Mouse (Mus musculus): ENCODE measurements around the gene Rnf183.

Gene Rnf183

DNA sequence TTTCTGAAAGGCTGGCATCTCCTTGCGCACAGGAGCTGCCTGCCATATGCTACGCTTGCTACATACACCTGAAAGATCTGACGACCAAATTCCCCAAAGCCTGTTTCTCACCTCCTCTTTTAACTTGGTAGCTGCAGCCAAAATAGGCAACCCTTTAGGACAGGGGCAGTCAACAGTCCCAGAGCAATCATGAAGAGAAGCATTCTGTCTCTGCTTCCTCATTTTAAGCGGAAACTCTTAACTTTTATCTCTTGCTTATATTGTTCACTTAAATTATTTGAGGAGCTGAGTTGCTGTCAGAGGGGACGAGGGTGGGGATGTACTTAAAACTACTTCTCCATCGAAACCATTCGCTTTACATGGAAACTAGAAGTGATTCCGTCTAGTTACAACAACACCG lies 5.4 kb downstream of the Rnf183 start:
- no peak for DNase-seq

DNA sequence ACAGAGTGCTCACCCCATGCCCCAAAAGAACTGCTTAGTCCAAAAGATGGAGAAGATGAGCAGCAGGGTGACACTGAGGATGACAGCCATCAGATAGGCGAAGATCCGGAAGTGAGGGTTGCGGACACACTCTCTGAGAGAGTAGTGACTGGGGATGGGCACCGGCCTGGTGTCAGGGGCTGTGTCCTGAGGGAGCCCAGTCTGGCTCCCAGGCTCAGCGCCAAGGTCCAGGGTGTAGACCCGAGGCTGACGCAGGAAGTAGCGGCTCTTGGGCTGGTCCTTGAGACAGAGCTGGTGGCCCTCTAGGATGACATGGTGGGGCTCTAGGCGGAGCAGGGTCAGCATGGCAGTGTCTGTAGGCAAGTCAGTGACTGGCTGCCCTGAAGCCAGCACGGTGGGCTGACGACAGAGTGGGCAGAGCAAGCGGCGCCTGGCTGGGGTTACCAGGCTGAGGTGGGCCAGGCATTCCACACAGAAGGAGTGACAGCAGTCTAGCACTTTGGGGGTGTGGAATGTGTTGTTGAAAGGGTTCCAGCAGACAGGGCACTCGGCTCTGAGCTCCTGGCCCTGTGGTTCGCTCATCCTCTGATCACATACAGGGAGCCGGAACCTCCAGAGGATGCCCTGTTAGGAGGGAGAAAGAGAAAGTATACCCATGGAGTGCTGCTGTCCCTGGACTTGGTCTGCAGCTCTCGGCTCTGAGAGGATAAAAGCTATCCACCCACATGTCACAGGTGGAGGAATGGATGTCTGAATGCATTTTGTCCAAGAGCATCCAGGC lies 6.9 kb downstream of the Rnf183 start:
- peak in 1 of 2 experiments; percentile 11 for DNase-seq

DNA sequence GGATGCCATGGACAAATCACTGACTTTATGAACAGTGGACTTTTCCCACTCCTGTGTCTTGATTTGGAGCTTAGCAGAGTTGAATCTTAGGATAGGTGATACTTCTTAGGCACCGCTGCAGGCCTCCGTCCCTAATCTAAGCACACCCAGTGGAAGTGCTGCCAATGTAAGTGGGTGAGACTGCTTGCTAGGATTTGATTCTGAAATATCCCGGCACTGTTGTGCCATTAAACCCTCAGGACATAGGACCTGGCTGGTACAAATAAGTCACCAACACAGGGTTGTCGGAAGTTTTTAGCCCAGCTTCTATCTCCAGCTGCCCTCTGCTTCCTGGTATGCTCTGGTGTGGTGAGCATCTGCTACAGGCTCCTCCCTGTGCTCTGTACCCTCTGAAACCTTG lies 9.2 kb downstream of the Rnf183 start:
- DNase-seq = no peak

DNA sequence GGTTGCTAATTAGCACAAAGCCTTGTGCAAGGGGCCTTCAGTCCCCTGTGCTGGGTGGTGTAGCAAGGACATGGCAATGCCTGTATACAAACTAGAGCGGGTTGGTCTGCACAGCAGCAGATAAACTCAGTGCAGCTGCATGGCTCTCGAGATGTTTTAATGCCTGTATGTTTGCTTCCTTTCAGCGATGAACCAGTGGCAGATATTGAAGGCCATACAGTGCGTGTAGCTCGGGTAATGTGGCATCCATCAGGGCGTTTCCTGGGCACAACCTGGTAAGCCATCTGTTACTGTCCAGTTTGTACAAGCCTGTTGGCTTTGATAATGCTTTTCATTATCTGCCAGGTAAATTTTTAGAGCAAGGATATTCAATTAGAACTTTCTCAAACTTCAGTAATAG lies 16.0 kb downstream of the Rnf183 start:
- peak; percentile 59 to 66 for DNase-seq

DNA sequence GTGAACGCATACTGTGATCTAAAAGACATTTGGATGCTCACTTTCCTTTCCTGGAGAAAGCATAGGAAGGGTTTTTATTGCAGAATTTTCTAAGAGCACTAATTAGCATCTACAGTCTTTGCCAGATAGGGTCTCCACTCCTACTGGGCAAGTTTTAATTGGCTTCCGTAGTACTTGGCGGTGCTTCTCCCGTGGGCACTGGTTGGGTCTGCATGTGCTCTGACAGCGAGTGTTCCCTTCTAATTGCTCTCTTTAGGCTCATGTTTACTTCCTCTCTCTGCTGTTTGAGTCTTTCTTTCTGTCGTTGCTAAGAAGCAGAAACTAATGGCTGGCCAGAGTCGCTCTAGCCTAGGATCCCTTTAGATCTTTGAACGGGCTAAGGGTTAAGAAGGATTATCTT lies 16.6 kb downstream of the Rnf183 start:
- DNase-seq = no peak

DNA sequence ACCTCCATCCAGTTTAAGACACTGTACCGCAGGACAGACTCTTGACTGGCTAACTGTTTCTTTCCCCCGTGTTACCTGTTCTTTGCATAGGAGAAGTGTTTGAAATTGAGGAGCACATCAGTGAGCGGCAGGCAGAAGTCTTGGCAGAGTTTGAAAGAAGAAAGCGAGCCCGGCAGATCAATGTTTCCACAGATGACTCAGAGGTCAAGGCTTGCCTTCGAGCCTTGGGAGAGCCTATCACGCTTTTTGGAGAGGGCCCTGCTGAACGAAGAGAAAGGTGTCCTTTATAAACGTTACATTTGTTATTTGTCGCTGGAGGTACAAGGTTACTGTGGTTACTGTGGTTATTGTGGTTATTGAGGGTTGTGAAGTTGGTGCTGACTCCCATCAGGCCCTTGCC lies 23.4 kb downstream of the Rnf183 start:
- no peak for DNase-seq

DNA sequence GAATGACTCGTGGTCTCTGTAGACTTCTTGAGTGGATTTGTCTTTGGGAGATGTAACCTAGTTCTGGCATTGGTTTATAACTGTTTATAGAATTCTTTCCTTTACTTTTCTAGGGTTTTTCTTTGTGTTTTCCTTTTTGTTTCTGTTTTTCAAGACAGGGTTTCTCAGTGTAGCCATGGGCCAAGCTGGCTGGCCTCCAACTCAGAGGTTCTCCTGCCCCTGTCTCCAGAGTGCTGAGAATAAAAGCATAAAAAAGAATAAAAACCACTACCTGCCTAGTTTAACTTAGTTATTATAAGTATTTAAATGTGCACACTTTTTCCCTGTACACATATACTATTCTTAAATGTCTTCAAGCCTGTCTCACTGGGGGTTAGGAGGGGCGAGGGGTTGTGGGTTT lies 24.7 kb downstream of the Rnf183 start:
- DNase-seq = no peak

DNA sequence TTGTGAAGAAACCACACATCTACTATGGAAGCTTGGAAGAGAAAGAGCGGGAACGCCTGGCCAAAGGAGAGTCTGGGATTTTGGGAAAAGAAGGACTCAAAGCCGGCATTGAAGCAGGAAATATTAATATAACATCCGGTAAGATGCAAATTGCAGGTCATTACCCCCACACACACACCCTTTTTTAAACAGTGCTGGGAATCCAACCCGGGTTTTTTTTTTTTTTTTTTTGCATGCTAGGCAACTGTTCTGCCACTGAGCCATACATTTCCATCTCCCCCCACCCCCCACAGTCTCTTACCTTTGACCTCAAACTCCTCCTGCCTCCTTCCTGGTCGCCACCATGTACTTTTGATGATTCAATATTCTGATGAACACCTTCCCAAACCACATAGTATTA lies 25.4 kb downstream of the Rnf183 start:
- DNase-seq = no peak

DNA sequence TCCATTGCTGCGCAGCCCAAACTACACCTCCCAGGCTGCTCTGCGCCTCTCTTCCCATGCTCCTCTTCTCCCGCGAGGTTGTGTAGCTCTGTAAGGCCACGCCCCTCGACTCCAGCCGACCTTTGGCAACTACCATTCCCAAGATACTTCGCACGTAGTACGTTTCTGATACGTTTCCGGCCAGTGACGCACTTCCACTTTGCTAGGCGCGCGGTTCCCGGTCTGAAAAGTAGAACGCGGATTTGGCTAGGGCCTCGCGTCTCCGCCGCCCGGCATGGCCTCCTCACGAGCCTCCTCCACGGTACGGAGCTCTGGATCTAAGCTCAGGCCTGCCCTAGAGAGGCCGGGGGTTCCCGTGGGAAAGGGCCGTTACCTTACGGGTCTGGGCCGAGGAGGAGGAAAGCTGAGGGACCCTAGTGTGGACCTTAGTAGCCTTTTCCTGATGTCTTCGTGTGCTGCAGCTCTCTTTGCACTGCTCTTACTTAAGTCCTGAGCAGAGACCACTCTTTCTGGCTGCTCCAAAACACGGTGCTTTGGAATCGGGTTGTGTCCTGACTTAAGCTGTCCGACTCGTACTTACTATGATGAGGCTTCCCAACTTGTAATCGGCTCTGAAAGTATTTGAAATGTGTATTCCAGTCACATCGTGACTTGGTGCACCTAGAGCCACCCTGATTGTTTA lies 26.3 kb downstream of the Rnf183 start, which contains the start of the genes Cdc26 and Prpf4:
TSS of gene Cdc26 (minus strand) at position 42 of the 682 bp plus-strand sequence.
TSS of gene Prpf4 (plus strand) at position 197 of the 682 bp plus-strand sequence.
- DNase-seq = peak; percentile 96 to 97

DNA sequence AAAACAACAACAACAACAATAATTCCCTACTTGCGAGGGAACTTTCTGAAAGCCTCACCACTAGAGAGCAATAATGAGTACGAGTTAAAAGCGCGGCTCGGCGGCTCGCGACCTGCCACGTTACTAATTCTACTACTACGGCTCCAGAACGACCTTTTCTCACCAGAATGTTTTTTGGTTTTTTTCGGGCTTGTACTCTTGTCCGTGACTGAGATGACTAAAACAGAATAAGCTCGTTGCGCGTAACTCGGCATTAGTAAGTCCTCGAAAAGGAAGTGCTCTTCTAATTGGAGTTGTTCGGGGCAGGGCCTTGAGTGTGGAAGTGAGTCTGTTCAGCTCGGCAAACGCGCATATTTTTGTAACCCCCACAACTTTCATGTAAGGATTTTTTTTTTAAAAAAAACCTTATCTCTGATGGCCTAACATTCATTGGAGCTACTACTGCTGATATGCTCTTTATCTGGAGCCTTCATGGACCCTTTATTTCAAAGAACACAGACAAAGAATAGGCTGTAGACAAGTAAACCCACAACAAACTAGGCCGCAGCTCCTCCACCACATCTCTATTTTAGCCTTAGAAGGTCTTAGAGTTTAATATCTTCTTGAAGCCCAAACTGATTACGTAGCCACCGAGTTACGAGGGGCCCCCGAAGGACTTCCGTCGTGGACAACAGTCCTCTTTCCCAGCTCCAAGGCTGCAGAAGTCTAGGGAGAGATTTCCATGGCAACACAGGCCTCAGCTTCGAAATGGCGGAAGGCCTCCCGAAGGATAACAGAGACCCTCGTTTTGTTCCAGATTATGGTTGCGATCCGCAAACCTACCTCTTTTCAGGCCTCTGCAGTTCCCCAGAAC lies 27.1 kb downstream of the Rnf183 start:
- peak; percentile 48 to 56 for DNase-seq

DNA sequence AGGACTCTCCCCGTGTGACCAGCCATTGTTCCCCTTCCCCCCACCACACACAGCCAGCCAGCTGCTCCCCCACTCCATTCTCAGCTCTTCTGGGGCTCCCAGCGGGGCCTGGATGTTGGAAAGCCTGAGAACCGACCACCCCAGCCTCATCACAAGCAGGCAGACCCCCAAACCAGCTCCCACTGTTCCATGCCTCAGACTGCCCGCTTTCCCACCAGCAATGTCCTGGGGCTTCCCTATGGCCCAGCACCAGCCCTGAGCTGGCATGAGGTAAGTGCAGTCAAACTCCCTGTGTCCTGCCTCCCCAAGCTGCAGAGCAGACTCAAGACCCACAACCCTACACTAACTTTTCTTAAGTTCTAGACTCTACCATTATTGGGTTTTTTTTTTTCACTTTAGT lies 28.9 kb downstream of the Rnf183 start:
- no peak for DNase-seq

DNA sequence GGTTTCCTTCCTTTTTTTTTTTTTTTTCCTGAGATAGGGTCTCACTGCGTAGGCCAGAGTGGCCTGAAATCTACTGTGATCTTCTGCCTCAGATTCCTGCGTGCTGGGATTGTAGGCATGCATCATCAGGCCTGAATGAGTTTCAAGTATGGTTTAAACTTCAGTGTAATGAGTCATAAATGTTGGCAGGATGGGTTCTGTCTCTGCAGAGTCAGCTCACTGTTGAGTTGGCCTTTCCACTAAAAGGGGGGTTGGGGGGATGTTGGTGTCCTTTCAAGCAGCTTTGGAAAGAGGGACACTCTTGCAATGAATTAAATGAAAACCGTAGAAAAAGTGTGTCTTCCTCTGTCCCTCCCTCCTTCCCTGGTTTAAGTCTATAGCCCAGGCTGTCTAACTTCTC lies 36.1 kb downstream of the Rnf183 start:
- DNase-seq = no peak

DNA sequence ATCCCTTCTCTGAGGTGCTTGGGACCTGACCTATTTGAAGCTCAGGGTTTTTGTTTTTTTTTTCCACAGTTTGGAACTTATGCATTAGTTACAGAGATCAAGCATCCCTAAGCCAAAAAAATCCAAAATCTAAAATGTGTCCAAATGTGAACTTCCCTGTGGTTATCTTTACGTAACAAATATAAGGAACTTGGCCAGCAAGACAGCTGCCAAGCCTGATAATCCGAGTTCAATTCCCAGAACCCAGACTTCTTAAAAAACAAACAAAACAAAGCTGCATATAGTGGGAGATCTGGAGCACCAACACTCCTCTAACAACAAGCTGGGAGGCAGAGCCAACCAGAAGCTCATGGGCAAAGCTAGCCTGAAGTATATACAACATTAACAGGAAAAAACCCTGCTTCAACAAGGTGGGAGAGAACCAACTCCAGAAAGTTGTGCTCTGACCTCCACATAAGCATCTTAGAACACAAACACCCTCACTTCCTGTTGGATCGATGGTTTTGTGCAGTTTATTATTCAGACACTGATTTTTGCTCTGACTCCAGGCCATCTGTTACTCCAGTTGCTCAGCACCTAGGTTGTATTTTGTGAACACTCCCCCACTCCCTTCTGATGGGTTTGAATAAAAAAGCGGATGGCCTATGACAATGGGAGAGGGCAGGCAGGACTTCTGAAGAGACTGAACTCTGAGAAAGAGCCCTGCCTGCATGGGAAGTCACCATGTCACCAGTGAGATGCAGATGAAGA lies 37.3 kb downstream of the Rnf183 start:
- no peak for DNase-seq

DNA sequence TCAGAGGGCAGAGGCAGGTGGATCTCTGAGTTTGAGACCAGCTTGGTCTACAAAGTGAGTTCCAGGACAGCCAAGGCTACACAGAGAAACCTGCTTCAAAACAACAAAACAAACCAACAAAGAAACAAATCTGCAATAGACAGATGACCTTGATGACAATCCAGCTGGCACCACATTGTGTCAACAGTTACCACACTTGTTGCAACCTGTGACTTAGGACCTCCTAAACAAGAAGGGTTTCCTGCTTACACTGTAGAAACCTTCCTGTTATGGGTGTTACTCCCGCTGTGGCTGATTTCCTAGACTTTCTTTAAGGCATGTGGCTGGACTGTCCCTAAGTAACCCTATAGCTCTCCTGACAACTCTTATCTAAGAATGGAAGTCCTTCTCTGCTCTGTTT lies 39.2 kb downstream of the Rnf183 start:
- no peak for DNase-seq

DNA sequence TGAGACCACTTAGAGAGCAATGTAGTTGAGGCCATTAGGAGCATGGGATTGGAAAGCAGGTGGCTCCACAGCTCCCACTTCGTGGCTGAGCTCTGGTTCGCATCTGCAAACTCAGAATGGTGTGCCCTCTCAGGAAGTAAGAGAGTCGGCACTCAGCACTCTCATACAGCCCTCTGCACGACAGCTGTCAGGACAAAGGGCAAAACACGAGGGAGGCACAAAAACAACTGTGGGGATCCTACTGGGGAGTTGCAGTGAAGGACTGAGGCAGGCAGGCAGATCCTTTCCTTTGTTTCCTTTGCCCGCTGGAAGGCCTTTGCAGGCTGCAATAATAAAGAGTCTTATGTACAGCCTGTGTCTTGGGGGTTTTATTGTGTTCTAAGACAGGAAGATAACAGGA lies 41.6 kb downstream of the Rnf183 start:
- DNase-seq = no peak

DNA sequence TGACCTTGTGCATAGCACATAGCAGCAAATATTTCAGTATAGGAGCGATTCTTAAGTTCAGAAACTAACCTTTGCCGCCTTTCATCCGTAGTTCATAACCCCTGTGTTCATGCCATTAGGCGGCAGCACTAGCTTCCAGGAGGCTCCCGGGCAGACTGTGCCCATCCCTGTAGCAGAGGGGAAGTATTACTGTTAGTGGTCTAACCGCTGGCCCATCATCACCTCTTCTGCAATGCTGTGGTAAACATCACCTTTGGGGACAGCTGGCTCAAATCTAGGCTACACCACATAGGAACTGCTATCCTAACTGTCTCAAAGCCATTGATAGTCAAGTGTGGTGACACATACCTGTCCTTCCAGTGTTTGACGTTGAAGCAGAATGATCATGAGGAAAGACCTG lies 43.2 kb downstream of the Rnf183 start:
- no peak for DNase-seq

DNA sequence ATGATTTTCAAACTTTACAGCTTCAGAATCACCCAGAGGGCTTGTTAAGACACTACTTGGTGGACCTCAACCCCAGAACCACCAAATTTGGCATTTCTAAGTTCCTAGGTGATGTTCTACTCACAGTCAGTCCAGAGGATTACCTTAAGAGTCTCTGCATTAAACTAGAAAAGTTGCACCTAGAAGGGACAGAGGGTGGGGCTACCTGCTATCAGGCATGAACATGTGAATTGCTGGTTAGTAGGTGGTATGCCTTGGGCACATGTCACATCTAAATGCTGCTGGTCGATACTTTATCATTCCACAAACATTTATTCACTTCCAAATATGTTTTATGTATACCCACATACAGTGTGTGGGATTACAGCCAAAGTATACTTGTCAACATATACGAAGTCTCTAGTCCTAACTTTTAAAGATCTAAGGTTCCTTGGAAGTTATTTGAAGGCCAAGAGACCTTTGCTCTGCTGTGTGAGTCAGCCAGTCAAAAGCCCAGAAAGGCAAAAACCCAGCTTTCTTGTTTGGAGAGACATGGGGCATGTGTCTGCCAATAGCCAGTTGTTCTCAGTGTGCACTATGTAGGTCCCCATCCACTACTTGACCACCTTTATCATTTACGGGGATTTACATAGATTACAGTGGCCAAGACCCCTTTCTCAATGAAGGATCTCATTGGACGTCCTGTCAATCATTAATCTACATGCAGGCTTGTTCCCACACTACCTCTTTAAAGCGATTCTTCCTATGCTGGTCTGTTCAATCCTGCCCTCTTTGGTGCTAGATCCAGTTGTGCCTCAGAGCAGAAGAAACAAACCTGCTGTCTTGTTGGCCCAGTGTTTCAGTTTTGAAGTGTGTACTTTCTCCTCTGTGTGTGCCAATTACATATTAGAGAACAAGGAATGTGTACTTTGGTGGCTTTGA lies 45.2 kb downstream of the Rnf183 start:
- DNase-seq = no peak

DNA sequence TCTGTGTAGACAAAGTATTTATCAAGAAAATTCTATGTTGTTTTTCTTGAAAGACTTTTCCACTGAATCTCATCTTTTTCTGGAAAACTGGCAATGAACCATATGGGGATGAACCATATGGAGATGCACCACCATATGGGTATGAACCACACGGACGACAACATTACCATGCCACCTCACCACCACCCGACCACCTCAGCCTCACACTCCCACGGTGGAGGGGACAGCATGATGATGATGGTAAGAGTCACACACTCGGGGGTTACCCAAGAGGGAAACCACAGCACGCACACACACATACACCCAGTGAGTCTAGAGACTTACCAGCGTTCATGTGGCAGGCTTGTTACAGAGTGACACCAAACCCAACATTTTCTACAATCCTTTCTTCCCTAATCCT lies 49.6 kb downstream of the Rnf183 start:
- DNase-seq = no peak

DNA sequence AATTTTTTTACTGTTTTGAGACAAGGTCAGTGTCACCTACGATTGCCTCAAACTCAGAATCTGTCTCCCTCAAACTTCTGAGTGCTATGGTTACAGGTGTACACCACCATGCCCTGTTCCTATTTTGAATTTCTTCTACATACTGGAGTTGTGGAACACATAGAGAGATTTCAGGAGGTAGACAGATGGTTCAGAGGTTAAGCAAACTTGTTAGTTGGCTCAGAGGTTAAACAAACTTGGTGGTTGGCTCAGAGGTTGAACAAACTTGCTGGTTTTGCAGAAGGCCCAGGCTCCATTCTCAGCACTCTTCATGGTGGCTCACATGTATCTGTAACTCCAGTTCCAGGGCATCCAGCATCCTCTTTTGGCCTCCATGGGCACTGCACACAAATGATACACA lies 50.9 kb downstream of the Rnf183 start:
- no peak for DNase-seq

DNA sequence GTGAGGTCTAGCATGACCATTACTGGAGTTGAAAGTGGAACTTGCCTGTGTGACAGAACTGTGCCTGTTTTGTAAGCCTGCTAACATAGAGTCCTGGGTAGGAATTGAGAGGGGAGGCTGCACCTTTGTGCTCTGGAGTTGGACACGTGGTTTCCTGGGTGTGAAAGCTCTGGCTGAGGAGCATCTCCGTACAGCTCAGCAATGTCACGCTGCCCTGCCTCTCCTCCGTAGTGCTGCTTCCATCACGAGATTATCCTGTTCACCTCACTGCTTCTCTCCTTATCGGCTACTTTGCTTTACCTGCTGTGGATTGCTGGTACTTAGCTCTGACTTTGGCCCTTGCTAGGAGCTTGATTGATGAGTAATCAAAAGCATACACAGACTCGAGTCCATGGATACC lies 51.3 kb downstream of the Rnf183 start:
- no peak for DNase-seq

DNA sequence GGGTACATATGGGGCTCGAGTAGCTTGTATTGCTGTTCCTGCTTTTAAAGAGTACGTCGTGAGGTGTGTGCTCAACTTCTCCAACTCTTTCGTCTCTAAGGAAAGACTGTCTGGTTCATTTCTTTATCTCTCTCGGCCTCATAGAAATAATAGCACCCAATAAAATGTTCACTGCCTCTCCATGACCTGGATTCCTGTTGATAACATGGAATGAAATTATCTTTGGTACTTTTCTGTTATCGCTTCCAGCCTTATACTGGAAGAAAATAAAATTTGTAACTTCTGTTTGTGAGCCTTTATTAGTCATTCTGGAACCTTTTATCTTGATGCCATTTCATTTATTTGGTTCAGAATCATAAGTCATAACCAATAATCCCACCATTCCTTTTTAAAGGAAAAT lies 51.8 kb downstream of the Rnf183 start:
- DNase-seq = no peak

All from cerebellum, postnatal 36 days (tissue).